Mouse (Mus musculus) CD4-positive, CD25-positive, alpha-beta regulatory T cell, adult 2 months (primary cell): Measurements from ENCODE around the gene Slc29a4.

ENCODE experiments used
- DNase-seq: peaks from one replicate; pipeline ENCODE4 v3.0.0-alpha.2; 2012; ENCODE audit warnings: low read depth, low spot score

The Slc29a4 gene

DNA sequence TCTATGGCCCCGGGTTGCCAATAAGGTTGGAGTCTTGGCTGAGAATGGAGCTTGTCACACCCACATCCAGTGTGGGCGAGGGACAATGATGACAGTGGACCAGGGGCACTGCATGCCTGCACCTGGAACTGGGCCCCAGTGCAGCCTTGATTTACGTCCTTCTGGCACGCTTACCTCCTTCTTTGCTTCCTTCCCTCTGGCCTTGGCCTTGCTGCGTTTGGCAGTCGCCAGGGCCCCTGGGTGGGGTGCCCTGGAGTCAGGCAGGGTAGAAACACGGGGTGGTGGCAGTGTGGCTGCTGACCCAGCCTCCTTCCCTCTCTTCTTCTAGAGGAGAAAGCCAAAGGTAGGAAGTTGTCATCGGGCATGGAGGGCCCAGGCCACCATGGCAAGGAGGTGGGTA, 47.6 kb downstream of the Slc29a4 start:
- DNase-seq = no peak

DNA sequence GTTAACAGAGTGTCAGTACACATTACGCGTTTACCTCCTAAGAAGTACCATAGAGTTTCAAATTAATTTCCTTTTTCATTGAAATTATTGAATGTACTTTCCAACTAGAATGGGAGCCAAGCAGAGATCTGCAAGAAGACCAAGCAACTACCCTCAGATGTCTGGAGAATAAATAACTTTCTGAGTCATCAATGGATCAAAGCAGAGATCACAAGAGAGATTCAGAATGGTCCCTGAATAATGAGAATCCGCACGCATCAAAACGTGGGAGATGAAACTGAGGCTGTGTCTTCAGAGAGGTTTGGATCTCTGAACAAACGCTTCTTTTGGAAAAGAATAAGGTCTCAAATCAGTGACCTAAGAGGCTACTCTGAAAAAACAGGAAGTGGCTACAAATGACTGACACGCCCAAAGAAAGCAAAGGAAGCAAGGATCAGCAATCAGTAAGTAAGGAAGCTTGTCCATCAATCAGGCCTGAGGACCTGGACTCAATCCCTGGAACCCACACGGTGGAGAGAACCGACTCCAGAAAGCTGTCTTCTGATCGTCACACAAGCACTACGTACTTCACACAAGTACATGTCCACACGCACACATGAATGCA, 54.8 kb downstream of the Slc29a4 start:
- no peak for DNase-seq

DNA sequence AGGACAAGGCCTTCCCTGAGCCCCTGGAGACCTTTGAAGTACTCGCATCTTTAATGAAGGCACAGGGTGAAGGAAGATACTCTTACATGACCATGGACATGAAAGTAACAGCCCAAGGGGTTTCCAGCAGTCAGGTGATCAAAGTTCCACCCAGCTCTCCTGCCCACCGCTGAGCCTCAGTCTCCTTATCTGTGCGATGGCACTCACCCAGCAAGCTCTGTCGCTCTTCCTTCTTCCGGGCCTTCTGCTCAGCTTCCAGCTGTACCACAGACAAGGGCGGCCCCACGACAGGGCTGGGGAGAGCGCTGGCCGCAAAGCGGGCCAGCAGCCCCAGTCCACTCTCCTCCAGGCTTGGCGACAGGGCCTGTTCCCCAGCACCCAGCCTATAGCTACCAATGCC, 57.9 kb downstream of the Slc29a4 start:
- no peak for DNase-seq

DNA sequence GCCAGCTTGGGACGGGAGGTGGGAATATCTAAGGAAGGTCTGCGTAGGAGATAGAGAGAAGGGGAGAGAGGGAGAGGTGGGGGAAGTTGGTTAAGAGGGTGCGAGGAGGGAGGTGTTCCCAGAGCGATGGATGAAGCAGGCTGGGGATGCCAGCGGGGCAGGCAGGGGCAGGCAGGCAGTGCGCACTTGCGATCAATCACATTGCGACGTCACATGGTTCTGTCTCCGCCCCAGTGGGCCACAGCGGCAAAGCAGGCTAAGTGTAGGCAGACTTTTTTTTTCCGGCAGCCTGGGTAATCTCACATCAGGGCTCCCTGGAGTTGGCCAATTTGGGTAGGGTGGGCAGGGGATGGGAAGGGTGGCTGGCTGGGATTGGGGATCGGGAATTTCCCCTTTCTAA, 59.9 kb downstream of the Slc29a4 start:
- no peak for DNase-seq

DNA sequence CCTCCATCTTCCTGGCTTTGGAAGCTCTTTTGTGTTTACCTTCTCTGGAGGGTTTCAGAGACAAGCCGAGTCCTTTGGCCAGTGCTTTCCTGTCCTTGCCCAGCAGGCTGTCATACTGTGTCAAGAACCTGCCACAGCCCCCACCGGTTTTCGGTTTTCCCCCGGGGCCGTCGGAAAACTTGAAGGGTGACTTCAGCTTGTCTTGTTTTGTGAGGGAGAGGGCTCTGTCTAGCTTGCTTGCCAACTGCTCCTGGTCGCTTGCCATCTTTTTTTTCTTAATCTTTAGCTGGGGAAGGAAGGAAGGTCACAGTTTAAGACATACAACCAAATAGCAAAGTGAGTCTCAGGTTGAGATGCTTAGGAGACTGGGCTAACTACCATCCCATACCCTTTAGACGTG, 67.5 kb downstream of the Slc29a4 start:
- no peak for DNase-seq

DNA sequence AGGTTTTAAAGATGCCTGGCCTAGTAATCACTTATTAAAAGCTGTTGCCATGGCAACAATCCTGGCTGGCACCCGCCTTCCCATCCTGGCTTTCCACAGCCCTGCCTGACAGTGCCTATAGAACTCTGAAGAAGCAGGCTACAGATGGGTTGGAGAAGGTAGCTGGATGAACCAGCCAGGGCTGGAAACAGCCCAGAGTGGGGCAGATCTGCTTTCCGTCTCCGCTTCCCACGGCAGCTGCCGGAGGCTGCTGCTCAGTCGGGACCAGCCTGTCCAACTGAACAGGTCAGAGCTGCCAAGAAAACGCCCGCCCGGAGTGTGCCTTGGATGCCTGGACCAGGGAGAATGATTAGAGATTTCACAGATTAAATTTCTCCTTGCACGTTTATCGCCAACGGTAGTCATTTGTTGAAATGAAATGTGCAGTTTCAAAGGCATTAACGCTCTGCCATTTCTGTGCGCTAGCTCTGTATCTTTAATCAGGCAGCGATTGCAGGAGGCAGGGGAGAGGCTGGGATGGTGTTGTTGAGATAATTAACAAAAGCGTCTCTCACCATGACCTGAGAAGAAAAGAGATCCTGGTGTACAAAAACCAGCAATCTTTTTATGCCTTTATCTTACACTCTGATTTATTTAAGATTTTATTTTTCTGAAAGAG, 69.1 kb downstream of the Slc29a4 start:
- no peak for DNase-seq

DNA sequence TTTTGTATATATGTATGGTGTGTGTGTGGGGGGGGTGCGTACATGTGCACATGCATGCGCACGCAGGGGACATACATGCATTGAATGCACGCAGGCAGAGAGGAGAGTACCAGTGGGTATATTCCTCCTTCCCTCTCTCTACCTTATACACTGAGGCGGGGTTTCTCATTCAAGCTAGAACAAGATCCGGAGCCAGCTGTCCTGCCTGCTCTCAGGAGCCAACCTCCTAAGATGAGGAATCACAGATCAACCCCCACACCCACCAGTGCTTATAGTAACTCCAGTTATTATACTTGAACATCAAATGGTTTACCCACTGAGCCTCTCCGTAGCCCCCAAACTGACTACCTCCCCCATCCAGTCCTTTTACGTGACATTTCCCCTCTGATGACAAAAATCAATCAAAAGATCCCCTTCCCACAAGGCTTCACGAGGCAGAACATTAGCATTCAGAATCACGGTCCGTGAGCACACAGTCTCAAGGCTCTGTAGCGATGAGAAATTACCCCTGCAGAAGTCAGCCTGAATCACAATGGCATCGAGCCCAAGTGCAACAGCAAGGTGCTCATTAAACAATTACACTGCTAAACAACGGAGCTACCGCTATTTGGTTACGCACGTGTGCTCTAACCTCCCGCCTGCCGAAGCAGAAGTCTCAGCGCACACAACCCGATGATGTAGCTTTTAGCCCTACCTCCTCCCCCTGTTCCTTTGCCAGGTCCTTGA, 69.9 kb downstream of the Slc29a4 start:
- DNase-seq = no peak

DNA sequence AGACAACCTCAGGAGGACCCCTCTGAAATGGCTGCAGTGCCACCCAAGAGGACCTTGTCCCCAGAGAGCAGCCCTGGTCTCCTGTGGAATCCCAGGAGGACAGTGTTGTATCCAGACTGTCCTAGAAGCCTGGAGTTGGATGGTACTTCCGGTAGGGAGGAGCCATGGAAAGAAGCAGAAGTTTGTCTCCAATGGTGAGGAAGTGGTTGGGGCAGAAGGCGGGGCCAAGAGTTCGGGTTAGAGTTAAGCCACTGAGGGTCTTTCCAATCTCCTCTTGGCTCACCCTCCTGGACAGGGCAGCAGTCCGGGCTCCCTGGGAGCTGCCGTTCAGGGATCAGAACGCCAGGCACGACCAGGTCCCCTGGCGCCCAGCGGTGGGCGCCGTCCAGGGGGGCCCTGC, 72.0 kb downstream of the Slc29a4 start:
- no peak for DNase-seq

DNA sequence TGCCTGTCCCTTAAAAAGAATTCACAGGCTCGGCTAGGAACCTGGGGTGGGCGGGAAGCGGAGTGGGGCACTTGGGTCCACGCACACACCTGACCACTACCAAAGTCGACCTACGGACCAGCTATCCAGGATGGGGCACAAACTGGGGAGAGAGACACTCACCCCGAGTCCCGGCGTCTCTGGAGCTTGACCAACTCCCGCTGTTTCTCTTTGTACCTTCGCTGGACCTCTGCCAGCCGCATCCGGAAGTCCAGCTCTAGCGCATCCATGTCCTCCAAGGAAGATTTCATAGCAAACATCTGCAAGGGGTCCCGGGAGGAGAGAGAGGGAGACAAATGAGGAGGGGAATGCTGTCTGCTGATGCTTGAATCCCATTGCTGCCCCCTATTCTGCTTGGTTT, 72.6 kb downstream of the Slc29a4 start:
- DNase-seq = no peak

DNA sequence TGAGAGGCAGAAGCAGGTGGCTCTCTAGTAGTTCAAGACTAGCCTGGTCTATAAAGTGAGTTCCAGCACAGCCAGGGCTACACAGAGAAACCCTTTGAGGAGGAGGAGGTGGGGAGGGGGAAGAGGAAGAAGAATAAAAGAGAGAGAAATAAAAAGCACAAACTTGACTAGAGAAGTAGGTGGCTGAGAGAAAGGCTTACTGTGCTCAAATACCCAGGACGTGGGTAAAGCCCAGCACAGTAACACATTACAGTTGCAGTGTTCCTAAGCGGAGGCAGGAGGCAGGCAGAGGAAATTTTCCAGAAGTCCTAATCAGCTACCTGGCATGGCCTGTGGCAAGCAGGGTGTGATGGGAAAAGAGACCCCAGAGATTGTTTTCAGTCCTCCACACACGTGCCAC, 74.4 kb downstream of the Slc29a4 start:
- DNase-seq = no peak

DNA sequence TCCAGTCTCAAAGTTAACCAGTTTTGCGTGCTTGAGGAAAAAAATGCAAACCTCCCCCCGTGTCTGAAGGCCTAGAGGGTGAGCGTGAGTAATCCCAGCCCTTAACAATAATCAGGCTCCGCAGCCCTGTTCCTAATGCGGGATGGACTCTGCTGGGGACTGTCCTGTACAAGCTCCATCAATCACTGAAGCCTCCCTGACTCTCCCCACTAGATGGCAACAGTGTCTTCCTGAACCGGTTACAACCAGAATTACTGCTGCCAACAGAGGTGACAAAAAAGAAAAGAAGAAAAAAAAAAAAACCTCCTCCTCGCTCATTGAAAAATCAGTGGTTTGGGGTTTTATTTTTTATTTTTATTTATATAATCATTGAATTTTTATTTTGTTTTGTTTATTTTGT, 75.6 kb downstream of the Slc29a4 start:
- DNase-seq = peak; percentile 75

DNA sequence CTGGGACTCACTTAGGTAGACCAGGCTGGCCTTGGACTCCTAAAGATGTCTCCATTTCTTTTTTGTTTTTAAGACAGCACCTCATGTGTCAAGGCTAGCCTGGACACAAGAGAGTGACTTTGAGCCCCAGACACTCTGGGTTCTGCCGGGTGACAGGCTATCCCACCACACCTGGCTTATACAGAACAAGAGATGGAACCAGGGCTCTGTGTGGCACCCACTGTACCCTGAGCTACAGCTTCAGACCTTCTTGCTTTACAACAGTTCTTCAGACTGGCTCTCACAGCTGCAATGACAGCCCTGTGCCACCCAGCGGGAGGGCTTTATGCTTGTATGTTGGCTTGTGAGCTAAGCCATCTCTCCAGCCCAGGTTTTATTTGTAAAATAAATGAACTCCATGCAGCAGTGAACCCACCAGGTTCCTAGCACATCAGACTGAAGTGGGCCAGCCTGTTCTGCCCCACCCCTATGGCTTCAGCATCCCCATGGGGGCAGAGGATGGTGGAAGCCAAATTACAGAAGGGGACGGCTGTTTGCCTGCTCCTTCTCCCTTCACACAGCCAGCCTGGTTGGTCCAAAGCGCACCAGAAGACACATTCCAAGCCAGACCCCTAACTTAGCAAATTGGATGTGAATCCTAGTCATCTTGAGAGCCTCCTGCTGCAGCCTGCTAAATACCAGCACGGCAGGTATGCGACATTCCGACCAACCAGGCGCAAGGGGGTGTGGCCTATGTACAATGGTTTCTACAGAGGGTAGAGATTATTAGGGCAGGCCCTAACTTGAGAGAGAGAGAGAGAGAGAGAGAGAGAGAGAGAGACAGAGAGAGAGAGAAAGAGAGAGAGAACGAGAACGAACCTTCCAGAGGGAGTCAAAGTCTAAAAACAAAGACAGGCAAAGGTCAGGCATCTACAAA, 76.3 kb downstream of the Slc29a4 start:
- no peak for DNase-seq

DNA sequence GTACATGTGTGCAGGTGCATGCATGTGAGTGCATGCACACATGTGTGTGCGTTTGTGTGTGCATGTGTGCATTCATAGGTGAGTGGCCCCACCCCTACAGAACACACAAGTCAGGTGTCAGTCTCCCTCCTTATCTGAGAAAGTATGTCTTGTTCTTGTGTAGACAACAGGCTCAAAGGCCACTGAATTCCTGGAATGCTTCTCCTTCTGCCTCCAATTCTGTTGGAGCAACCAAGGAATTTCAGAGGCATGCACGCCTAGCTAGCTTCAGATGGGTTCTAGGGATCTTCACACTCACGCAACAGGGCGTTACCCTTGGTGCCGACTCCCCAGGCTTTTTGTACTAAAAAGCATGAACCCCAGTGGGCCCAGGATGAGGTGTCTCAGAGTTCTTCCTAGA, 77.3 kb downstream of the Slc29a4 start:
- DNase-seq = no peak

DNA sequence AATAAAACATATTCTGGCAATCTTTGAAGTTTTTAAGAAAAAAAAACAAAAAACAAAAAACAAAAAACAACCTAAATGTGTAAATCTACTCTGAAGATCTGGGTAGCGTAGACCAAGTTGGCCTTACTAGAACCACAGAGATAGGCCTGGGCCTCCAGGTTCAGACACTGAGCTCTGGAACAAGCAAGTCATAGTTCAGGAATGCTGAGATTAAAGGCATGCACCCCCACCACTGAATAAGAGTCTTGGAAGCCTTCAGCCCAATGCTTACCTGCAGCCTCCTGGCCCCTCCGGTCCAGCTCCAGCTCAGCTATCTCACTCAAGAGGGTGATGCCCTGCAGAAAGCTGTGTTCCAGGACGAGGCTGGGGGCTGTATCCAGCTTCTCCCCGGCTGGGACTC, 78.7 kb downstream of the Slc29a4 start:
- no peak for DNase-seq

DNA sequence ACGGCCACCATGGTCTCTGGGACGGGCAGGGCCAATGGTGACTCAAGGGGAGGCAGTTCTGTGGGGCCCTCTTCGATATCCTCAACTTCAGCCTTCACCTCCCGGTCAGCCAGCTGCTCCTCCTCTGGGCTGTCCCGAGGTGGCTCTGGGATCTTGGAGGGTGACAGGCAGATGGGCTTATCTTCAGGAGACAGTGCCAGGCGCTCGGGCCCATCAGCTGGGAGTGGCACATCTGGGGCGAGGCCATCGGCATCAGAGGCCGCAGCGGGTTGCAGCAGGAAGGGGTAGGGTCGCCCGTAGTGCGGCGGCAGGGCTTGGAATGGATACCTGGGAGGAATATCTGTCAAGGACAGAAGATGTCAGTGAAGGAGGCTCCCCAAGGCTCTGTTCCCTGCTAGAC, 79.7 kb downstream of the Slc29a4 start:
- DNase-seq = no peak
